Mouse (Mus musculus) midbrain, embryonic 10.5 days (tissue): ENCODE data around the gene Lif. TPM values are rescaled to one million over a fixed set of nuclear protein-coding genes. Genes with fewer than 3 reads are reported as not detected.
A peak's percentile ranks its signal among the peaks of the same experiment; 100 is the strongest.

Experiments used
- DNase-seq: peaks from one replicate; pipeline ENCODE4 v3.0.0-alpha.2; 2017; ENCODE audit warnings: low spot score
- H3K27ac ChIP-seq: fragments of 300-500 bp; sonication (generic); replicated peaks from 2 replicates; pipeline ENCODE4 v1.5.1; 2016; ENCODE audit warnings: mild to moderate bottlenecking
- H3K27me3 ChIP-seq: fragments of 300-500 bp; sonication (generic); 2 replicates; pipeline ENCODE4 v1.6.1; 2016; ENCODE audit warnings: low read depth, mild to moderate bottlenecking; ENCODE audit not compliant: poor library complexity, severe bottlenecking
- H3K36me3 ChIP-seq: fragments of 300-500 bp; sonication (generic); 2 replicates; pipeline ENCODE4 v1.6.1; 2016; ENCODE audit warnings: mild to moderate bottlenecking, moderate library complexity
- H3K4me1 ChIP-seq: fragments of 300-500 bp; sonication (generic); 2 replicates; pipeline ENCODE4 v1.6.1; 2016
- H3K4me3 ChIP-seq: fragments of 300-500 bp; sonication (generic); 2 replicates; pipeline ENCODE4 v1.5.1; 2016; ENCODE audit warnings: mild to moderate bottlenecking, moderate library complexity
- H3K9me3 ChIP-seq: fragments of 300-500 bp; sonication (generic); replicated peaks from 2 replicates; pipeline ENCODE4 v1.6.1; 2016; ENCODE audit warnings: mild to moderate bottlenecking
- WGBS: fragments of 180-500 bp; shearing (Covaris S2); methylation state at CpG from one replicate; pipeline ENCODE4 v1.1.7; 2016; 5-methylcytosine and 5-hydroxymethylcytosine counted together
- polyA plus RNA-seq: library from polyadenylated mRNA; unstranded; fragments of >200 nt; fragmentation: Nextera tagmentation; extraction: Ambion mirVana; gene quantifications from 2 replicates; pipeline ENCODE4 v1.2.1, GENCODE M21; 2016

Lif gene
- polyA plus RNA-seq, 1 experiment from 2014 or later, result 0.21 TPM

- 19% methylated on average over 20 of the region's 20 CpGs for WGBS
Observed at GRCm38 (mm10) chr11:4270744-4271459, 13.5 kb downstream of the Lif start.

GRCm38 (mm10) chr11:4271544-4271943, 14.2 kb downstream of the Lif start:
- Histone ChIP-seq H3K27me3 (peaks cover 59% of the 10 kb centered on the region), H3K9me3 (no peaks in the 10 kb centered on the region), H3K4me3 (no peak overlapping the region), H3K27ac (peak overlapping the region; percentile 74; the same call in 1 of the 2 replicates), H3K4me1 (peaks cover 20% of the 10 kb centered on the region), H3K36me3 (no peaks in the 10 kb centered on the region)
- 49% methylated on average over 11 of the region's 11 CpGs for WGBS
- no peak for DNase-seq

More at GRCm38 (mm10) chr11:4270744-4271459, 13.5 kb downstream of the Lif start:
- Histone ChIP-seq H3K36me3 (no peaks in the 10 kb centered on the region), H3K27ac (peak overlapping the region; percentile 74), H3K4me1 (peaks cover 26% of the 10 kb centered on the region), H3K4me3 (no peak overlapping the region), H3K9me3 (no peaks in the 10 kb centered on the region), H3K27me3 (peaks cover 65% of the 10 kb centered on the region)
- DNase-seq, result peak; percentile 18

GRCm38 (mm10) chr11:4276411-4276861, 19.1 kb downstream of the Lif start:
- no peak overlapping the region for H3K27ac ChIP-seq
- peaks cover 11% of the 10 kb centered on the region; the same call in 1 of the 2 replicates for H3K27me3 ChIP-seq
- H3K36me3 ChIP-seq, result no peaks in the 10 kb centered on the region
- peaks cover 3% of the 10 kb centered on the region for H3K4me1 ChIP-seq
- DNase-seq, result no peak
- WGBS, result 85% methylated on average over 11 of the region's 11 CpGs
- H3K9me3 ChIP-seq, result no peaks in the 10 kb centered on the region
- no peak overlapping the region for H3K4me3 ChIP-seq

GRCm38 (mm10) chr11:4279909-4280308, 22.6 kb downstream of the Lif start:
- Histone ChIP-seq H3K9me3 (no peaks in the 10 kb centered on the region), H3K27me3 (0 out of 2 replicates have a peak, but pooled peaks cover 6% of the 10 kb centered on the region), H3K4me1 (peaks cover 6% of the 10 kb centered on the region), H3K27ac (no peak overlapping the region), H3K4me3 (no peak overlapping the region), H3K36me3 (no peaks in the 10 kb centered on the region)
- DNase-seq, result no peak
- 62% methylated on average over 7 of the region's 7 CpGs for WGBS

- Histone ChIP-seq H3K4me3 (no peak overlapping the region), H3K4me1 (peaks cover 6% of the 10 kb centered on the region), H3K27me3 (0 out of 2 replicates have a peak, but pooled peaks cover 6% of the 10 kb centered on the region), H3K36me3 (no peaks in the 10 kb centered on the region), H3K27ac (no peak overlapping the region), H3K9me3 (no peaks in the 10 kb centered on the region)
- WGBS, result 91% methylated on average over 6 of the region's 6 CpGs
- DNase-seq, result no peak
Observed at GRCm38 (mm10) chr11:4281852-4282251, 24.5 kb downstream of the Lif start.

- DNase-seq, result peak; percentile 48
Observed at GRCm38 (mm10) chr11:4283627-4284026, 26.3 kb downstream of the Lif start.

GRCm38 (mm10) chr11:4289280-4289679, 31.9 kb downstream of the Lif start:
- no peaks in the 10 kb centered on the region for H3K36me3 ChIP-seq
- no peak overlapping the region for H3K27ac ChIP-seq
- peaks cover 13% of the 10 kb centered on the region; the same call in 1 of the 2 replicates for H3K27me3 ChIP-seq
- WGBS, result 83% methylated on average over 3 of the region's 3 CpGs
- DNase-seq, result no peak
- H3K4me1 ChIP-seq, result no peaks in the 10 kb centered on the region
- H3K9me3 ChIP-seq, result no peaks in the 10 kb centered on the region
- no peak overlapping the region for H3K4me3 ChIP-seq

More at GRCm38 (mm10) chr11:4283627-4284026, 26.3 kb downstream of the Lif start:
- Histone ChIP-seq H3K4me1 (peaks cover 6% of the 10 kb centered on the region), H3K27me3 (0 out of 2 replicates have a peak, but pooled peaks cover 6% of the 10 kb centered on the region), H3K27ac (0 out of 2 replicates have a peak overlapping the region, but pooled peaks have one; percentile 9), H3K4me3 (no peak overlapping the region), H3K9me3 (no peaks in the 10 kb centered on the region), H3K36me3 (no peaks in the 10 kb centered on the region)
- whole genome bisulfite sequencing, result 15% methylated on average over 4 of the region's 4 CpGs

- H3K27me3 ChIP-seq, result peaks cover 17% of the 10 kb centered on the region; the same call in 1 of the 2 replicates
- DNase-seq, result no peak
- no peaks in the 10 kb centered on the region for H3K36me3 ChIP-seq
- H3K4me1 ChIP-seq, result peaks cover 7% of the 10 kb centered on the region
- H3K9me3 ChIP-seq, result no peaks in the 10 kb centered on the region
- no peak overlapping the region for H3K27ac ChIP-seq
- H3K4me3 ChIP-seq, result no peak overlapping the region
- 78% methylated on average over 6 of the region's 6 CpGs for WGBS
Observed at GRCm38 (mm10) chr11:4291639-4292038, 34.3 kb downstream of the Lif start.

GRCm38 (mm10) chr11:4292224-4292887, 35.0 kb downstream of the Lif start:
- Histone ChIP-seq H3K4me3 (no peak overlapping the region), H3K27me3 (peaks cover 24% of the 10 kb centered on the region), H3K4me1 (peaks cover 7% of the 10 kb centered on the region), H3K36me3 (no peaks in the 10 kb centered on the region), H3K27ac (no peak overlapping the region), H3K9me3 (no peaks in the 10 kb centered on the region)
- DNase-seq, result no peak
- WGBS, result 79% methylated on average over 8 of the region's 8 CpGs

- H3K27me3 ChIP-seq, result peaks cover 29% of the 10 kb centered on the region
- no peaks in the 10 kb centered on the region for H3K36me3 ChIP-seq
- H3K27ac ChIP-seq, result no peak overlapping the region
- peaks cover 7% of the 10 kb centered on the region for H3K4me1 ChIP-seq
- no peak overlapping the region for H3K4me3 ChIP-seq
- H3K9me3 ChIP-seq, result no peaks in the 10 kb centered on the region
- no peak for DNase-seq
- WGBS, result 91% methylated on average over 6 of the region's 6 CpGs
Observed at GRCm38 (mm10) chr11:4292888-4293247, 35.5 kb downstream of the Lif start.

- peaks cover 8% of the 10 kb centered on the region for H3K4me1 ChIP-seq
- no peaks in the 10 kb centered on the region for H3K36me3 ChIP-seq
- no peak for DNase-seq
- peaks cover 30% of the 10 kb centered on the region for H3K27me3 ChIP-seq
- H3K9me3 ChIP-seq, result no peaks in the 10 kb centered on the region
- H3K27ac ChIP-seq, result no peak overlapping the region
- 85% methylated on average over 4 of the region's 4 CpGs for WGBS
- H3K4me3 ChIP-seq, result no peak overlapping the region
Observed at GRCm38 (mm10) chr11:4293481-4293880, 36.1 kb downstream of the Lif start.

- no peak for DNase-seq
- Histone ChIP-seq H3K36me3 (no peaks in the 10 kb centered on the region), H3K4me3 (no peak overlapping the region), H3K4me1 (peaks cover 14% of the 10 kb centered on the region), H3K27ac (no peak overlapping the region), H3K9me3 (no peaks in the 10 kb centered on the region), H3K27me3 (peaks cover 33% of the 10 kb centered on the region)
- 89% methylated on average over 6 of the region's 6 CpGs for WGBS
Observed at GRCm38 (mm10) chr11:4294047-4294446, 36.7 kb downstream of the Lif start.
